Mouse (Mus musculus): ENCODE results near the gene Slc6a9.
A peak's percentile ranks its signal among the peaks of the same experiment; 100 is the strongest.

The Slc6a9 gene

DNA sequence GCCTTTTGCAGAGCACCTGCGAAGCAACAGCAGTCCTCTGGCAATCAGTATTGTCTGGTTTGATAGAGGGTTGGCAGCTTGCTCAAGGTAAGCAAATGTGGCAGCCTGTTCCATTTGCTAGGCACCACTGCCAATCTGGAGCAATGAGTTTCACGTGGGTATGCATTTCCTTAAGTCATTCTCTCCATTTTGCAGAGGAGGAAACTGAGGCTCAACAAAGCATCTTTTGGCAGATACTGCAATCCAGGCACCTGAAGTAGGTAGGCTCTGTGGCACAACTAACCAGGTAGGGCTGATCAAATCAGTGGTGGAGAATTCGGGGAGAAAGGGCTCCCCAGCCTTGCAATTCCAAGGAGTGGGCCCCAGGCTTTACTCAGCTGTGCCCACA is at the start of gene Slc6a9:
TSS of gene Slc6a9 (plus strand) at position 50 of the 388 bp plus-strand sequence.
- DNase-seq = no peak

GRCm38 (mm10) chr4:117786963-117787362 is 47.3 kb upstream of the Slc6a9 start:
- no peak for DNase-seq

DNA sequence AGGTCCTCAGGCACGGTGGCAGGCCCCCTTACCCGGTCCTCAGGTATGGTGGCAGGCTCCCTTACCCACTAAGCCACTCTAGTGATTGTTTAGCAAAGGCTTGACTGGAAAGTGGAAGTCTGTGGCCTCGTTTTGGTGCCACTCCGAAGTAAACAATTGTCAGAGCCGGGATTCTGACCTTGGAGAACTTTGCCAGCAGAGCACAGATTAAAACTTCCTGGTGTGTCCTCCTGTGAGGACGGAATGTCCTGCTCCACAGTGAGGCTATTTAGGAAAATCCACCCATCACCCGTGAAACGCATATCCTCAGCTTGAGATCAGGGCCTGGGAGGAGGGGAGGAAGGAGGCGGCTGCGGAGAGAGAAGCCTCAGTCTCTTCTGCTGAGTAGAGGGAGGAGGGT is 46.0 kb upstream of the Slc6a9 start:
- DNase-seq = no peak

- DNase-seq = no peak
Measured at GRCm38 (mm10) chr4:117799904-117800303, 34.4 kb upstream of the Slc6a9 start.

DNA sequence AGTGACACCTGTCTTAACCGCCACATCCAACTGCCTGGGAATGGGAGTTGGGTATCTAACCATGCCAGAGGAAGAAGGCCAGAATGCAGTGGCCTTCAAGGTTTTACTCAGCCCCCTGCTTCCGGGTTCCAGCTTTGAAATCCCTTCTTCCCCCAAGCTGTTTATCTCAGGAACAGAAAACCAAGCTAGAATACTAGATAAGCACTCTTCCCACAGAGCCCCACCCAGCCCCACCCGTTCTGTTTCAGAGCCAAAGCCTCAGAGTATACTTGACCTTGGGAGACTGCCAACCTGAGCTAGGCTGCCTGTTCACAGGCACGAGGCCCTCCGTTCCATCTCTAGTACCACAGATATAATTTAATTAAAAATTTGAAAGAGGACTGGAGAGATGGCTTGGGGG is 27.3 kb upstream of the Slc6a9 start:
- no peak for DNase-seq

GRCm38 (mm10) chr4:117810933-117811332 is 23.4 kb upstream of the Slc6a9 start:
- no peak for DNase-seq

DNA sequence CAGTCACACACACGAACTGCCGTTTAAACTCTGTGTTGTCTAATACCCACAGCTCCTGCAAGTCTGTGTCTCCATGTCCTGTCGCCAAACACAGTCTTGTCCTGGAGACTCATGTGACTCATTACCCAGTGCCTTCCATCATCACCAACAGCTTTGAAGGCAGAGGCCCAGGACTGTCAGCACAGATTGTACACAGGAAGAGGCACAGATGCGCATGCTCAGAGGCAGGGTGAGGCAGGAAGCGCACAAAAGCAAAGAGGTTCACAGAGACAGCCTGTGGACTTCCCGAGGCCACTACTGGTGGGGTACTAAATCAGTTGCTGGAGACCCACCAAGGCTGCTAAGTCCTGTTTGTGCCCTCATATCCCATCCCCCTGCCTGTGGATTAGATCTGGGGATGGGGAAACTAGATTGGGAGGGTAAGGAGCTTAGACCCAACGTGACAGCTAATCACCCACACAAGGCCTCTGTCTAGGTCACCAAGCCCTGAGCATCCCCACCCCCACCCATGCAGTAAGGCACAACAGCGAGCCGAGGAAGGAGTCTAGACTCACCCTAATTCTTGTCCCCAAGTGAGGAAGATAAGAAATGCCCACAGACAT is 20.6 kb upstream of the Slc6a9 start:
- peak; percentile 17 for DNase-seq

DNA sequence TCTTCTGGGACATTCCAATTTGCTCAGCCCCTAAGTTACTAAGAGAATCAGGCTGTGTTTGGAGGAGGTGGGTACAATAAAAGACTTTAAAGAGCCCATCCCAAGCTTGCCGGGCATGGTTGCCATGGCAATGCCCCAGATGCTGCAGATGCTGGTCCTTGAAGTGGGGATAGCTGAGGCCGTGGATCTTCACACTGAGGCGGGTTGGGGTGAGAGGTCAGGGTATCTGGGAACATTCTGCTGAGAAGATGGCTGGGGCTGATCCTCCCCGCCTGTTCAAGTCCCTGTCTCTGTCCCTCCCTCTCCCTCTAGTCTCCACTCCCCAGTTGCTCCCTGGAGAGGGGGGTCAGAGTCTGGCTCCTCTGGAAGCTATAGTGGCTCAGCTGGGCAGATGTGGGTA is 20.0 kb upstream of the Slc6a9 start:
- no peak for DNase-seq

- DNase-seq = no peak
Measured at GRCm38 (mm10) chr4:117816776-117817175, 17.5 kb upstream of the Slc6a9 start.

- DNase-seq = no peak
Measured at GRCm38 (mm10) chr4:117818032-117818431, 16.3 kb upstream of the Slc6a9 start.

DNA sequence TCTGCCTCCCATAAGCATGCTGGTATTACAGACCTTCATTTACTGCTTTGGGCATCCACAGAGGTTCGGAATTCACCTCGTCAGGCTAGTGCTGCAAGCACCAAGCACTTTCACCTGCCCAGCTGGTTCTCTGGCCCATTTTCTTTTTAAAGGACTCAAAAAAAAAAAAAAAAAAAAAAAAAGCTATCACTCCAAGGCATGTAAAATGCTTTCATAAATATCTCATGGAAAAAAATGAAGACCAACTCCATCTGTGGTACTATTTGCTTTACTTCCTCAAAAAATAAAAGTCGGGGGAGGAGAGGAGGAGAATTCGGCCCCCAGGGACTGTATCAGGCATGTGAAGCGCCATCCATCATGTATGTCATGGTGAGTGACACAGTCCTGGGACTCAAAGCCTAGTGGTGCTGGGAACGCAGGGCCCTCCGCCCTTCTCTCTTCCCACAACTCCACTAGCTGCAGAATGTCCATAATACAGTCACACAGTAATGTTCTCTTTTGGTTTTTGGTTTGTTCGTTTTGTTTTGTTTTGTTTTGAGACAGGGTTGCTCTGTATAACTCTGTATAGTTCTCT is 5.6 kb upstream of the Slc6a9 start:
- no peak for DNase-seq

GRCm38 (mm10) chr4:117829260-117830123 is 4.8 kb upstream of the Slc6a9 start:
- DNase-seq = no peak

DNA sequence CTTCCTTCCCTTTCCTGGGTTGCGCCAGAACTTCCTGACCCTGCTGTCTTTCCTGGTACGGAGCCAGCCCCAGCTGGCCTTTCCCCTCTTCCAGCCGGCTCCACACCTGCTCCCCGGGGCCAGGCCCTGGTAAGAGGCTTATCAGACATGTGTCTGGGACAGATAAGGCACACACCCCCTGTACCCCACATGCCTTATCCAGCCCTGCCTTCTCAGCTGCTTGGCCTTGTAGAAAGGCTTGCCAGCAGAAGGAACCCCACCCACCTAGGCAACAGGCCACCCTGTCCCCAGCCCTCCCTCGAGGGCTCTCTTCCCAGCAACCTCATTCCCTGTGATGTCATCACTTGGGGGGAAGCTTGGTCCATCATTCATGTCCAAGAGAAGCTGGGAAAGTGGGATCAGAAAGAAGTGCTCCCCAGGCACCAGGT is 4.2 kb upstream of the Slc6a9 start:
- no peak for DNase-seq

DNA sequence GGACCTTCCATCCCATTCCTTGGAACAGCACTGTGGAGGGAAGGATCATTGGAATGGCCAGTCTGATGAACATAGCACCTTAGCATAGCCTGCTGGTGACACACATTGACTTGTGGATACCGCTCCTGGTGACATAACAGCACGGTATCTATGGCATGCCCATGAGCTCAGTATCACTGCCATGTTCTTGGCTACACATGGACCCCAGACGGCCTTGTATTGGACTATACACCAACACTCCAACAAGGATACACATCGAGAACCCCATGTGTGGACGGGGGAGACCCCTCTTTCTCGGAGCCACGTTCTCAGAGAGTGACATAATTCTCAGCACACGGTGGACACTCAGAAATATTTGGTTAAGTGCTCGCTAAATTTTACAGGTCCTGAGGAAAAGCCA is 3.5 kb upstream of the Slc6a9 start:
- DNase-seq = no peak

DNA sequence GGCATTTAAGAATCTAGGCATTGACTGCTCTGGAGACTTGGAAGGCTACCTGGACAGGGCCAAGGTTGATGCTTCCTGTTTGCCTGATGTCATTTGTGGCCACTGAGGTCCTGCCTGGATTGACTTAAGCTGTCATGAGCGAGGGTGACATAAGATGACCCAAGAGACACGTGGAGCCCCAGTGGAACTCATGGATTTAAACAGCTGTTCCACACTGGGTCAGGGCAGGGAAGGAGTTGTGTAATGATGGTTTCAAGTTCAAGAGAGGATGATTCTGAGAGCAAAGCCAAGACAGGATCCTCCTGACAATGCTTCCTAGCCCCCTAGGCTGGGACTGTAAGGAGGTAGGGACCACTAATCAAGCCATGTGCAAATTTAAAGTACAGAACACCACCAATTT is 2.8 kb upstream of the Slc6a9 start:
- no peak for DNase-seq

- DNase-seq = no peak
Measured at GRCm38 (mm10) chr4:117831920-117832691, 2.2 kb upstream of the Slc6a9 start.

- DNase-seq = no peak
Measured at GRCm38 (mm10) chr4:117834845-117835530, 682 bp downstream of the Slc6a9 start.

DNA sequence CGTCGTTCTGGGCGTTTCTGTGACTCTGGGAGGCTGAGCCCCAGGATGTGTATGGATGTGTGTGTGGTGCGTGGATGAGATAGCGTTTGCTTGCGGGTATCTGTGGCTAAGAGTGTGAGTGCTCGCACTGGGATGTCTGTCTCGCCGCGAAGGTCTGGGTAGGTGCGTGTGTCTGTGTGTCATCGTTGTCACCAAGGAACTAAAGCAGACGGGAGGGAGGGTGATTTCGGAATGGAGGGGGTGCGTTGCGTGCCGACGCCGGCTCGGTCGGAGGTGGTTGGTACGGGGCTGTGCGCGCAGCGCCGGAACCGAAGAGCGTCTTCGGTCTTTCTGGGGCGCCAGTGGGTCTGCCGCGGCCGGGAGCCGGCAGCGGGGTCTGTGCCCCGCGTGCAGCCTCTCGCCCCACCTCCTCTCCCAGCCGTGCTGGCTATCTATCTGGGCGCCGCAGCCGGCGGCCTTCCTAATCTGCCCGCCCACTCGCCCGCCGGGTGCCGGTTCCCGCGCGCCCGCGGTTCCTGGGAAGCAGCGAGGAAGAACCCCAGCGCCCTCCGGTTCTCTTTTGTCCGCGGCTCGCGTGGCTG is 1.3 kb downstream of the Slc6a9 start:
- peak; percentile 60 for DNase-seq

- DNase-seq = peak; percentile 90
Measured at GRCm38 (mm10) chr4:117836204-117836767, 2.0 kb downstream of the Slc6a9 start.

- no peak for DNase-seq
Measured at GRCm38 (mm10) chr4:117837271-117837670, 3.0 kb downstream of the Slc6a9 start.

DNA sequence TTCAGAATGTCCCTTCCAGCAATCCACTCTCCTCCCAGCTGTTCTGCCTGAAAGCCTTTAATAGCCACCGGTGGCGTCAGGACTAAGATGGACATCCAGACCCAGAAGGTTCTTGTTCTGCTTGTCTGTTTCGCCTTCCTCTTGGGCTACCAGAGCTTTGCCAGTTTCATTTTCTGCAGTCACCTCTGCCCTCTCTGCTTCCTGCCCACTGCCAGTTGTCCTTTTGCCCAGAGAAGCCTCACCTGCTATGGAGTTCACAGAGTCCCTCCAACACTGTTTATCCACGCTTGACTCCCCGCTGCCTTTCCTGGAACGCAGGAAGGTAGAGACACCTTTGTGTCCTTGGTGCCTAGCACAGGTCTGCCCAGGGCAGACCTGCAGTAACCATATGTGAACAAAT is 5.1 kb downstream of the Slc6a9 start:
- no peak for DNase-seq

- no peak for DNase-seq
Measured at GRCm38 (mm10) chr4:117840821-117841220, 6.5 kb downstream of the Slc6a9 start.

All from layer of hippocampus, adult 9-11 months (tissue).